Mouse (Mus musculus) v-Abl transformed pro-B cells (cell line): ENCODE results near the gene Nfatc2ip.

Experiments
- in situ Hi-C, 2 experiments: fragments of 400-800 bp; cut with MboI; formaldehyde crosslinking; loops; one replicate each; pipeline ENCODE4 v1.15.1; 2025; ENCODE audit not compliant: unreplicated experiment in 2 of 2

Nfatc2ip gene

GRCm38 (mm10) chr7:126357838-126358237, 38.7 kb downstream of the Nfatc2ip start:
- in situ Hi-C loops, result no loop called here

- in situ Hi-C loops, result no loop called here
These were observed 39.5 kb downstream of the Nfatc2ip start for GRCm38 (mm10) chr7:126356793-126357591.

- in situ Hi-C loops, result no loop called here
These were observed 40.5 kb downstream of the Nfatc2ip start for GRCm38 (mm10) chr7:126355847-126356597.

GRCm38 (mm10) chr7:126354738-126355614, 41.6 kb downstream of the Nfatc2ip start:
- in situ Hi-C loops, result no loop called here

- in situ Hi-C loops, result no loop called here
These were observed 42.6 kb downstream of the Nfatc2ip start for GRCm38 (mm10) chr7:126353994-126354365.

- in situ Hi-C loops, result no loop called here
These were observed 43.1 kb downstream of the Nfatc2ip start for GRCm38 (mm10) chr7:126353251-126353993.

GRCm38 (mm10) chr7:126351419-126351951, 45.1 kb downstream of the Nfatc2ip start:
- in situ Hi-C loops, result no loop called here

GRCm38 (mm10) chr7:126350748-126351418, 45.7 kb downstream of the Nfatc2ip start:
- in situ Hi-C loops, result no loop called here

GRCm38 (mm10) chr7:126348293-126348692, 48.2 kb downstream of the Nfatc2ip start:
- in situ Hi-C loops, result no loop called here

- in situ Hi-C loops, result no loop called here
These were observed 49.4 kb downstream of the Nfatc2ip start for GRCm38 (mm10) chr7:126347098-126347497.

GRCm38 (mm10) chr7:126345969-126346368, 50.6 kb downstream of the Nfatc2ip start:
- in situ Hi-C loops, result no loop called here

GRCm38 (mm10) chr7:126345557-126345956, 51.0 kb downstream of the Nfatc2ip start:
- in situ Hi-C loops, result no loop called here

GRCm38 (mm10) chr7:126340896-126341295, 55.6 kb downstream of the Nfatc2ip start:
- in situ Hi-C loops, result no loop called here

GRCm38 (mm10) chr7:126340206-126340618, 56.3 kb downstream of the Nfatc2ip start:
- in situ Hi-C loops, result no loop called here

- in situ Hi-C loops, result no loop called here
These were observed 57.0 kb downstream of the Nfatc2ip start for GRCm38 (mm10) chr7:126339521-126339971.

- in situ Hi-C loops, result no loop called here
These were observed 57.6 kb downstream of the Nfatc2ip start for GRCm38 (mm10) chr7:126338906-126339305.

GRCm38 (mm10) chr7:126335556-126335955, 61.0 kb downstream of the Nfatc2ip start:
- in situ Hi-C loops, result no loop called here
